Mouse (Mus musculus) c-Kit-positive CD71-positive TER-119-negative erythroid progenitor cells, embryonic 14.5 days (primary cell): Measurements from ENCODE around the gene Lmo7.

Experiments used
- DNase-seq: peaks from one replicate; pipeline ENCODE4 v3.0.0-alpha.2; 2013; ENCODE audit warnings: low read depth

Lmo7 gene

DNA sequence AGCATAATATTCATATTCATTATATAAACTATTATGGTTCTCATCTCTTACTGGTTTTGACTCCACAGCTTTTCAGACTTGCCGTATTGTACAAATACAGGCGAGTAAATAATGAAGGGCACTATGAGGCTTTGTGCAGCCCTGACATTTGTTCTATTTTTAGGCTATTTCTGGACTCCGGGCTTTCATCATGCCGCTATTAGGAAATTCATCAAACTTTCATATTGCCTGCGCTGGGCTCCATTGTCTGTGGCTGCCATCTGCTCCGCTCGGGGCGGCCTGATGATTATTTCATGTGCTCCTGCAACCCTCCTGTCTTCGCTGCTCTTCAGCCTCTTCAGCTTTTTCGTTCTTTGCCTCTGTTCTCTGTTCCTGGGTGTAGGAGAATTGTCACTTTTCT is 50.3 kb downstream of the Lmo7 start:
- DNase-seq = no peak

DNA sequence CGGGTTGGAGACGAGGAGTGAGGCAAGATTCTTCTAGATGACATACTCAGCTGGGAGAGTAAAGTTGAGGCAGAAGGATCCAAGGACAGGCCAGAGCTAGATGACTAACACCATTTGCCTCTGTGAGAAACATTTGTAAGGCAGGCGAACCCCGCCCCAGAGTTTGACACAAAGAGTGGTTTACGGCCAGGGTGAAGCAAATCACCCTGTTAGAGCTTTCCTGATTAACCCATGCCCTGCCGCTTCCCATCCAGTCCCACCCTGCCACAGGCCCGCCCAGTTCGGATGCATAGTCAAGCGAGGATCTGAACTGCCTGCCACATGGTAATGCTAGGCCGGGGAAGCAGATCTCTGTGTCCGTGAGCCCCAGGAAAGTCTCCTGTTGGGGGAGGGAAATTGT is 51.5 kb downstream of the Lmo7 start:
- no peak for DNase-seq

DNA sequence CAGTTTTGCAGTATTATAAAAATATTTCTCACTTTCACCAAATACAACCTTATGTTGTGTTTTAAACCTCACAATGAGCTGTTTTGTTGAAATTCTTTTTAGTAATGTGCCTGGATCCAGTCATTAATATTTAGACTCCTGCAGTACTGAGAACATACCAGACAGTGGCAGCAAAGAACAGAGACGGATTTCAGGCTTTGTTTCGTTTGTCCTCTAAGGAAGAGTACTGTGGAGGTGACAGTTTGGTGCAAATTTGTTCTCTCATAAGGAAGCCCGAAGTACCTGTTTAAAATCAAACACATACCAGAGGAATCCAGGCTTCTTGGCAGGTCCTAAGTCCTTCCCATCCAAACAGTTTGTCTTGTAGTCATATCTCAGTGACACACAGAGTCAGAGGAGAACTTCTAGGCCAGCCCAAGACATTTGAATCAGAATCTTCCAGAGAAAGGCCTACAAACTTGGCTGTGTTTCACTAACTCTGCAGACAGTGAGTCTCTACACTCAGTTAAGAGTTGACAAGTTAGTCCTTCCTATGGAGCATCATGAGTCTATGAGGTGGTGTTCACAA is 52.3 kb downstream of the Lmo7 start:
- no peak for DNase-seq

DNA sequence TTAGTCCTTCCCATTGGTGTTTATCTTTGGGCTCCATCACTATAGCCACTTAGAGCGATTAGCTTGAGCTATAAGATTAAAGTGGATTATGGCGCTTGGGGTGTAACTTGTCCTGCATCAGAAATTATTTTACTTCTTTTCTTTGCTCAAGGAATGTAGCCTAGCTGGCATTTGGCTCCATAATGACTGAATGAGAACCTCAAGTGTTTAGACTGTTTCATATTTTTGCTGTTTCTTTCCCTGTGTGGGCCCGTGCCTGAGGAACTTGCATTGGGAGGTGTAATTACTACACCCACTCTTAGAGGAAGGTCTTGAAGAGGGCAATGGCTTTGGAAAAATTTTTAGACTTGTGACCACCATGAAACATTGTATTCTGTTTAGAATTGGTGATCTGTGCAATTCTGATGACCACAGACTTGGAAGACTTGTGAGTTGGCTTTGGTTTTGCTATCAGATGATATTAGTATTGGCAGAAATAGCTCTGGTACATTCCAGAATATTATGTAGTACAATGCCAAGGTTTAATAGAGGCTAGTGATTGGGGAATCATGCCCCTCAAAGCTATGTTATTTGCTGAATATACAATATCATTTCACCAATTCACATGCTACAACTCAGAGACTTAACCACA is 54.7 kb downstream of the Lmo7 start:
- DNase-seq = no peak

DNA sequence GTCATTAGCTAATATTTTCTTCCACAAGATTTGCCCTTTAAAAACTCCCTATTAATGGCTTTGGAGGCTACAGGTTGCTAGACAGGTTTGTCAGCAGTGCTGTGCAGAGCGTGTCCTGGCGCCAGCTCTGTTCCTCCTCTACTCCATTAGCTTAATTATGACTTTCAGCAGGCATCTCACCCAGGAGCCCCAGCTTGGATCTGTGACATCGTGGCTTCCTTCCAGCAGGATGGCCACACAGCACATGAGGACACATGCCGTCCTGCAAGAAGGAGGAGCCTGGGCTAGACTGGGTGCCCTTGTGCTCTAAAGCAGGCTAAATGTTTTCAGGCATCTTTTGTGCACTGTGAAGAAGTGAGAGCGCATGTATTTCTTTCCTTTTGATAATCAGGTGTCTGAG is 58.1 kb downstream of the Lmo7 start:
- no peak for DNase-seq

DNA sequence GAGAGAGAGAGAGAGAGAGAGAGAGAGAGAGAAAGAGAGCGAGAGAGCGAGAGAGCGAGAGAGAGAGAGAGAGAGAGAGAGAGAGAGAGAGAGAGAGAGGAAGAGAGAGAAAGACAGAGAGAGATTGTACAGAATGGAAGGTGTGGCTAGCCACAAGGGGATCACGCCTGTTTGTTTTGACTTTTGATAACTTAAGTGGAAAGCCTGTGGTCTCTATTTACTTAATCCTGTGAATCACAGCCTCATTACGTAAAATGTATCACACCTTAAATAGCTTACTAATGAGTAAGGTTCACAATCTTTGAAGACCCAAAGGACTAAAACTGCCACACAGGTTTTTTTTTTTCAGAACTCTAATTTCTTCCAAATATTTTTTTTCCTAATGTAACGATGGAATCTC is 58.7 kb downstream of the Lmo7 start:
- no peak for DNase-seq

DNA sequence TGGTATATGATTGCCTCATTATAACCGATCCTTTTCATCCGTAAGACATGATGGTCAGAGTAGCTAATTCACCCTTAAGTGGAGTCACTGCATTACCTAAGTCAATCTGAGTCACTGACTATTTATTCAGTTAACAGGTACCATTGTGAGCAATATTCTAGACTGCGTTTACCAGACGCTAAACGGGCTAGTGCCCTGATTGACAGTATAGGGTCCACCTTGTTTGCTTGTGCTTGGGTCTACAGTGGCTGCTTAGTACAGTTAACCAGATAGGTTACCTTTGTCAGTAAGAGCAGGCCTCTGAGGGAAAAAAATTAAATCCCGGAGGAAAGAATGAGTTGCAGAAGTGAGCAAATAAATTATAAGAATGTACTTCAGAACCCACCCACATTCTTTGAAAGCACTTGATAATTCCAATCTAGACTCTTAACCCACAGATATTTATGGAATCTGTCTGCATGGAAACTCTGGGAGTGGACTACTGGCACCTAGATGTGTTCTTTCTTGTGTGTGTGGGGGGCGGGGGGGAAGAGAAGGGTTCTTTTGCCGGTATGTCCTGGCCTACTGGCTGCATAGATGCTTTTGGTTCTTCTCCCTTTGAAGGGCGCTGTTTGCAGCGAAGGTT is 64.9 kb downstream of the Lmo7 start:
- no peak for DNase-seq

DNA sequence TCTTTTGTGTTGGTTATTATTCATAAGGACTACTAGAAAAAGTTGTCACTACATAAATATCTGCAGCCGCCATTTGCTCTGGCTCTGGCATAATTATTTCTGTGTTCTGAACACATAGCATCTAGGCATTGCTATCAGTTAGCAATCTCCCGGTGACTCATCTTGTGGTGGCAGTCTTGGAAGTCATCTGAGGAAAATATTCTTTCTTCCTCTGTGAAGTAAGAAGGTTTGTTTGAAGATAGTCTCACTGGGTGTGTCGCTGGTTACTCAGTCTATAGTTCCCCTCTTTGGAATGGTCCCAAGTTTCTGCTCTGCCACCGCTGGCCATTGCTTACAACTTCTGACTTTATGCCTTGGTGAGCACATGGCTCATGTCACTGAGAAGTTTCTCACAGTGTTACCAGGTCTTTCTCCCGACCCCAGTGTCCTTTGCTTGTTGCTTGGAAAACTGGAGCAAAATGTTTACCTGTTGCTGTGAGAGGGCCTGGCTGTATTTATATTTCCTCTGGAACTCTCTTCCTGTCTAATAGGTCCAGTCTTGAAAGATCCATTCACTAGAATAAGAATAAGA is 68.3 kb downstream of the Lmo7 start:
- no peak for DNase-seq

DNA sequence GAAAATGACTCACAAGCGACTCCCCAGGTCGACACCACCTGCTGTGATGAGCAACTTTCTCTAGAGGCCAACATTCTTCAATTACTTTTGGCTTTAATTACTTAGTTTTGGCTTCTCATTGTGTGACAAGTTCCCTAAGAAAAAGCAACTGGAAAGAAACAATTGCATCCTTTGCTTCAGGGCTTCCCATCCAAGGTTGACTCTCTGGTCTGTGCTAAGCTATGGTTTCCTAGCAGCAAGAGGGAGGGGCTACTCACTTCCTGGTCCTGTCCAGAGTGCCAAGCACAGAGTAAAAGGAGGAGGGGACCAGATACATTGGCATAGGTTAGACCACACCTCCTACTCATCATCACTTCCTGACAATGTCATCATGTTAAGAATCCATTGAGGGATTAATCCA is 69.0 kb downstream of the Lmo7 start:
- no peak for DNase-seq

DNA sequence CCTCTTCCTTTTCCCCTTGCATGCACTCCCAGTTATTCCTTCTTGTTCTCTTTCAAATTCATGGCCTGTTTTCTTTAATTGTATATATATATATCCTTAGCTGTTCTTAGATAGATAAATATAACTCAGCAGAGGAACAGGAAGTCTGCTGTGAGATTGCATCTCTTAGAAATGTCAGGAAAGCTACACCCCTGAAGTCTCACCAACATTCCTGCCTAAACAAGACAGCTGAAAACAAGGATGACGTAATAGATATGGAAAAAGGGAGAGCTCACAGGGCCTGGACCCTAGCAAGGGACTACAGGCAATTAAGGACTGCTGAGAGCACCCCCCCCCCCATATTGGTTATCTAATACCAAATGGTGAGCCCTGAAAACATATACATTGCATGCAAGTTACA is 71.9 kb downstream of the Lmo7 start:
- DNase-seq = no peak

DNA sequence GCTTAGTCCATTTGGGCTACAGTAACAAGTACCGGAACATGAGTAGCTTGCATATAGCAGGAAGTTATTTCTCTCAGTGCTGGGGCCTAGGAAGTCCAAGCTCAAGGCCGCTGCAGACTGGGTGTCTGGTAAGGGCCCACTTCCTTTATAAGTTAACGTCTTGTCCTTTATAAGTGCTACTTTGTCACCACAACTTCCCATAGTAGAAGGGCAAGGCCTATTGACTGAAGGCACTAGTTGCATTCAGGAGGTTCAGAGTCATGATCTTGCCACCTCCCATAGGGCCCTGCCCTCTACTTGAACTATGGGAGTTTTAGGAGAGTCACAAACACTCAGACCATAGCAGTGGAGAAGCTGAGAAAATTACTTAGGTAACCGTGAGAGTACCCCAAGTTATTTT is 74.4 kb downstream of the Lmo7 start:
- DNase-seq = no peak

DNA sequence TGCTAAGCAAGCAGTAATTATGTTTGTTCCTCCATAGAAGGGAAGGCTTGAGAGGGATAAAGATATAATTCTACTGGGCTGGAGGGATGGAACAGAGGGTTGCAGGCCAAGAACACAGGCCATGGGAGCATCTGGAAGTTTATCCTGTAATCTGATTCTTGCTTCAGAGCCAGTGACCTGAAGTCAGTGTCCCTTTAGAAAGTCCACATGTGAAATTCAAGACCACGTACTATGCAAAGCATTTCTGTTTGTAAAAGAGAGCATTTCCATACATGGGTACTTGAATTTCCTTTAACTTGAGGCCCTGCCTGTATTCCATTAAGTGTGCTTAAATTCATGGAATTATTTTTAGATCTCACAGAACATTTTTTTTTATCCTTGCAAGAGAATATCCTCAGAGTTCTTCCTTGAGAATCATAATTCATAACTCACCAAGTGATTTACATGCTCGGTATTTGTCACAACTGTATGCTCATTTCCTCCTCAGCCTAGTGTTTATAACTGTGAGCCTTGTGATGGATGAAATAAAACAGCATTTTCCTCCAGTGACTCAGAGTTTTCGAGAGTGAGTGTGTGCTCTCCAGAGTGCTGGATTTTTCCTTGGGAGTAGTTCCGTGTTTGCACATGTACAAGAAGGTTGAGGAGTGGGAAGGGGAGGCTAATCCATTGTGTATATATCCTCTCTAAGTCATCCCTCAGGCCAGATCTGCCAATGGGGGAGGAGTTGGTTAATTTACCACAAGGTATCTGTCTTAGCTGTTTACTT is 75.0 kb downstream of the Lmo7 start:
- no peak for DNase-seq

DNA sequence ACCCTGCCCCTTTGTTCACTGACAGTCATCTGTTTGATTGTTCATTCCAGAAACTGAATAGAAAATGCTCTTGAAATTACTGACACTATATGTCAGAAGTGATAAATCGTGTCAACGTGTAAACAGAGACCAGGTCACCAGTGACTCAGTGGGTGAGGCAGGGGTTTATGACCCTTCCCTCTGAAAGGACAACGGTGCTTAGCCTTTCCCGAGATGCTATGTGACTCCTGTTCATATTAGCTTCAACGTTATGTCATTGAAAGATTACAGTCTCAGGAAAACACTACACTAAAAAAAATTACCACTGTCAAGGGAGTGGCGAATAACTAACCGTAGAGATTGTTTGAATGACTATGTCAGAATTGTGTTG is 75.6 kb downstream of the Lmo7 start:
- DNase-seq = no peak

DNA sequence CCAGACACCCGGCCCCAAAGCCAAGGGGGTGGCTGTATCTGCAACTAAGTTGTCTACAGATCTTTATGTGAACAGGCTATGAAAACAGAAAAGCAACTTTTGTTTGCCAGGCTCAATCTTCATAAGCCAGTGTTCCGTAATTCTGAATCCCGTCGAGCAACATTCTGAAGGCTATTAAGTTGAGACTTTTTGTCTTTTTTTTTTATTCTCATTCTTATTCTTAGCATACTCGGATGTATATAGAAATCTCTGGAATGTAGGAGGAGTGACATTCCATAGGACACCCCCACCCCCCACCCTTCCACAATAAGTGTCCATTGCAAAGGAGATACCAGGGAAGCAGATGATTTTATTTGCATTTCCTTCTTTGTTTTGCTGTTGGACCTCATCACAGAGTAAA is 76.3 kb downstream of the Lmo7 start:
- DNase-seq = no peak

DNA sequence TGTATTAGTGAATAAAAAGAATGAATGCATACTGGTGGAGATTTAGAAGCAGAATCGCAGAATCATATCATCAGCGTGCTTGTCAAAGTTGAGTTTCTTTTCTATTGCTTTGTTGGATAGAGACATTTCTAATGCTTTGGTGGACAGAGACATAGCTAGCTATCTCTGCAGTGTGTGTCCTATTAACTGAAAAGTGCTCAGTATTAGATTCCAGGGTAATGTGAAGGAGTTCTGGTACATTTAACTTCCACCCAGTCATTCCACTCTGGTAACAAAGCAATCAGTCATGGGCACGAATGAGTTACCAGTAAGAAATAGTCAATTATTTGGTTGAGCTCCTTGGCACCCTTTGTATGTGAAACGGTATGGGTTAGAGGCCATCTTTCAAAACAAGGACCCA is 76.8 kb downstream of the Lmo7 start:
- DNase-seq = no peak

DNA sequence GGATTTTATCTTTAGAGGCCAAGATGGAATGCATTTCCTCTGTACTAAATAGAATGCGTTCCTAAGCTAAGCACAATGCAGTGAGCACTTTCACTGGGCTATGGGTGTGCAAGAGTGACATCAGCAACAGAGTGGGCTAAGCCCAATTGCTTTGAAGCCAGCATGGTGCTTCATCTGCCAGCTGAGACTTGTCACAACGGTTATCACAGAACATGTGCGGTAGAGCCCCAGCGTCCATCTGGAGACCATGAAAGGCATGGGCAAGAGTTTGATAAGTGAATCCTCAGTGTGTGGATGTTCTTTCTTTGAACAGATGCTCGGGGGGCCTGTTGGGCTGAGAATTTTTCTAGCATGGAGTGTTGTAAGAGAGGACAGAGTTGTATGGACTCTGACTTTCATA is 86.7 kb downstream of the Lmo7 start:
- DNase-seq = no peak

DNA sequence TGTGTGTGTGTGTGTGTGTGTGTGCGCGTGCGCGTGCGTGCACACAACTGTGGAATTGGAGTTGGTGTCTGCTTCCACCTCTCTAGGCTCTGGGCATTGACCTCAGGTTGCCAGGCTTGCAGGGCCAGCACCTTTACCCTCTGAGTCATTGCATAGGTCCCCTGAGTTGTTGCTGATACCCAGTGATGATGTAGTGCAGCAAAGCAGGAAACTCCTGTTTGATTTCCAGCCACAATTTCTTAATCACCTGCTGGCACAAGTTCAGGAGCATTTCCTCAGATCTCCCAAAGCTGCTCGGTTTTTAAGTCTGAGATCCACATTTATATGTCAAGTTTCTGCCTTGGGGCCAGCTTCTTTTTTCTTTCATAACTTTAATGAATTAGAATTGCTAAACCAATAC is 92.6 kb downstream of the Lmo7 start:
- no peak for DNase-seq

DNA sequence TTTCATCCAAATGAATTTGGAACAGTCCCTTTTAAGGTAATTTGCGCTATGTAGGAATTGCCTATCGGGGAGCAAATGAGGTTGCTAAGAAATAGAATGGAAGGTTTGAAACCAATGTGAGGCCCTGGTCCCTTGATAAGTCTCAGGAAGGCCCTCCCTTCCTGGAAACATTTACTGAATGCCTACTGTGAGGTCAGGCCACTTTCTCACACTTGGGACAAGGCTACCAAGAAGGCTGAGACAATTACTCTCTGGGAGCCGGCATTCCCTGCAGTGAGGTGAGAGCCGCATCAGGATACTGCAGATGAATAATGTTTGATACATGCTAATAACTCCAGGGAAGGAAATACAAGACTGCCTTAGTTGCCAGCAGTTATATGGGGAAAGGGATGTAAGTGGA is 93.1 kb downstream of the Lmo7 start:
- DNase-seq = no peak

DNA sequence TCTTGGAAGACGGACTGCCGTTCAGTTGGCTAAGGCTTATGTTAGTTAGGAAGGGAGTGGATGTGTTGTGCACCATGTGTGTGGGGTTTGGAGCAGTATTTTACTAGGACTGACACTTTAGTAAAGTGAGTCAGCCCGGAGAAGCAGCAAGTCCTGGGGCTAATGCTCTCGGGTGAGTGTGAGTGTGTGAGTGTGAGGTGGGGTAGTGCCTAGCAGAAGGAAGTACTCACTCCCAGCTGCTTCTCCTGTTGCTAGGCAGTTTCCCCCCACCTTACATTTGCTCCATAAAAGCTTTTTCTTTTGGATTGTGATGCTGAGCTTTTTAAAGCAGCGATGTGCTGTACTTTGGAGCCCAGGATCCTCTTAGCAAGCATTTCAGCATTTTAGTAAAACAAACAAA is 99.9 kb downstream of the Lmo7 start:
- DNase-seq = no peak

DNA sequence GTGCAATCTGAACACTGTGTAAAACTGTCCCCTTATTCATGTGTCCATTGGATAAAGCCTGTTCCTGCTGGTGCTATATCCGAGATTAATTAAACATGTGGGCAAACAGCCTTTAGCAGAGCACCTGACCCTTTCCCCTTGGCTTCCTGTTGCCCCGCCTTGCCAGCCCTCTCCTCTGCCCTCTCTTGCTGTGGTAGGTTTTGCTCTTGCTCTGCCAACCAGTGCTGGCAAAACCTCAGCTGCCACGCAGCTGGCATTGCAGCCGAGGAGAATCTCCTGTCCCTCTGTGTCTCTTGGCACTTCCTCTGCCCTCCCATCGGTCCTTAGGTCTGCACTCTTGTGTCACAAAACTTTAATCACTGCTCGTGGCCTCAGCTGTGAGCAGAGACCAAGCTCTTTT is 100.4 kb downstream of the Lmo7 start:
- DNase-seq = no peak

DNA sequence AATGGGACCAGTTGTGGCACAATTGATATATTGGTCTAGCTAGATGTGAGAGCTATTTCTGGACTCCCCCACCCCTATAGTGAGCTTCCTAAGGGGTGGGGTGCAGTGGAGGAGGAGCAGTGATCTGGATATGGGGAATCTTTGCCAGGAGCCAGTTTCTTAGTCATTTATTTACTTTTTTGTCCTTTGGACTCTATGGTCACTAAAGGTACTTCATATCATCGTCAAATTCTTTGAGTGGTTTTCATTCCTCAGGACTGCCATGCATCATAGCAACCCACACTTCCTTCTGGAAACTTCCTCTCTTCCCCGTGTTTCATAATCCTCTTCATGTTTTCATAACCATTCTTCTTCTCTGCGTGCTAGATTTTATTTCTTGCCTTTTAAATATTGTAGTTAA is 104.4 kb downstream of the Lmo7 start:
- no peak for DNase-seq

DNA sequence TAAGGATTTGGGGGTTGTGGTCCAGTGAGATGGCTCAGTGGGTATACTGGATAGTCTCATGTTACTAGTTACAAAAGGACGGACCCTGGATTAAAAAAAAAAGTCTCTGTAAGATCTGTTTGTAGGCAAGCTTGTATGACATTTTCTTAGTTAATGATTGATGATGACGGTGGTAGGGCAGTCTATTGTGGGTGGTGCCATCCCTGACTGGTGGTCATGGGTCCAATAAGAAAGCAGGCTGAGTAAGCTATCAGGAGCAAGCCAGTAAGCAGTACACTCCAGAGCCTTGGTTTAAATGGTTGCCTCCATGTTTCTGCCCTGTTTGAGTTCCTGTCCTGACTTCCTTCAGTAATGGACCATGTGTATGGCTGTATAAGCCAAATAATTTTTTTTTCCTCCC is 106.6 kb downstream of the Lmo7 start:
- no peak for DNase-seq

DNA sequence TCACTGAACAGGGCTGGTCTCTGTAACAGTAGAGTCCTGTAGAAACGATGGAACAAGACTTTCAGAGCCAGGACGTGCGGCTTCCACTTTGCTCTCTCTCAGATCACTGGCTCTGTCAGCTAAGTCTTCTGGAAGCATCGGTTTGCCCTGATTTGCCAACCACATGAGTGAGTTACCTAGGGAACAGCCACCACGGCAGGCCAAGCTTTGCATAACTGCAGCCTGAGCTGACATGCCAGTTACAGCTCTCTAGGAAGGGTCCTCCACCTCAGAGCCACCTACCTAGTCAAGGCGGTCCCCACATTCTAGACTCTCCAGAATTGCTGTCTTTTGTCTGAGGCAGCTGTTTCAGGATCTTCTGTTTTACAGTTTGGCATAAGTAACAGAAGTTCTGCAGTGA is 107.4 kb downstream of the Lmo7 start:
- no peak for DNase-seq
